Mouse (Mus musculus): ENCODE data around the gene Prss48. TPM values are rescaled to one million over a fixed set of nuclear protein-coding genes. Genes with fewer than 3 reads are reported as not detected.

The Prss48 gene
- total and polyA plus RNA-seq, 3 experiments = not detected

- H3K36me3 ChIP-seq (replicated peaks in 1 of 2; ENCODE audit: control insufficient read depth in 1 of 2, insufficient read depth in 1 of 2, low read length in 1 of 2) = no peaks in the 10 kb centered on the region
- in situ Hi-C loops (cut with MboI; ENCODE audit: low pct_ligation_motif_present, low pct_unique_long_range_greater_than_20kb, low sequenced_read_pairs) = no loop called here
- no peak overlapping the region for H3K4me2 ChIP-seq (ENCODE audit: insufficient read depth, low read depth, poor library complexity, severe bottlenecking)
- H3K27ac ChIP-seq (ENCODE audit: insufficient read depth, low read depth) = no peak overlapping the region
- H3K9ac ChIP-seq (ENCODE audit: insufficient read depth, low read depth) = no peak overlapping the region
- peaks cover 4 to 14% of the 10 kb centered on the region in 2 experiments for H3K4me1 ChIP-seq (ENCODE audit: control insufficient read depth in 1 of 2, insufficient read depth in 2 of 2)
- no peaks in the 10 kb centered on the region for H3K79me2 ChIP-seq (replicated peaks; ENCODE audit: control insufficient read depth, extremely low read depth, insufficient read depth, poor library complexity, severe bottlenecking)
- TF ChIP-seq SIN3A (IDR thresholded peaks at IDR 0.05; ENCODE audit: low read length) (no peak), MXI1 (IDR thresholded peaks at IDR 0.05; ENCODE audit: low read depth, low read length) (no peak), BHLHE40 (IDR thresholded peaks at IDR 0.05; ENCODE audit: low read depth, low read length) (no peak), MAFK (IDR thresholded peaks at IDR 0.05; ENCODE audit: insufficient replicate concordance, low read length) (no peak), NRF1 (IDR thresholded peaks at IDR 0.05; ENCODE audit: low read depth, low read length) (no peak), MYC (IDR thresholded peaks at IDR 0.05; ENCODE audit: low read depth, low read length) (no peak), JUND (conservative IDR thresholded peaks at IDR 0.05; ENCODE audit: low read depth, low read length) (no peak), TCF12 (IDR thresholded peaks at IDR 0.05; ENCODE audit: low read depth, low read length) (no peak), POLR2A (IDR thresholded peaks at IDR 0.05; ENCODE audit: low read depth, low read length) (no peak), MAZ (IDR thresholded peaks at IDR 0.05; ENCODE audit: low read depth, low read length) (no peak), EP300 (IDR thresholded peaks at IDR 0.05; ENCODE audit: low read length) (no peak), TBP (conservative IDR thresholded peaks at IDR 0.05; ENCODE audit: low read depth, low read length) (no peak), CHD1 (IDR thresholded peaks at IDR 0.05; ENCODE audit: low read depth, low read length) (no peak), HCFC1 (IDR thresholded peaks at IDR 0.05; ENCODE audit: low read depth, low read length) (no peak)
- H3K9me3 ChIP-seq (replicated peaks; ENCODE audit: low read length) = no peaks in the 10 kb centered on the region
- no peak overlapping the region for H3K4me3 ChIP-seq (replicated peaks in 1 of 3; ENCODE audit: low read depth in 2 of 3, low read length in 2 of 3, poor library complexity in 1 of 3)
- dilution Hi-C loops (cut with MboI; ENCODE audit: extremely low pct_ligation_motif_present, extremely low pct_unique_long_range_greater_than_20kb, low sequenced_read_pairs) = no loop called here
- DNase-seq (ENCODE audit: extremely low read depth) = no peak
- H3K27me3 ChIP-seq (replicated peaks) = no peaks in the 10 kb centered on the region
Measured at GRCm38 (mm10) chr3:85994645-85995044, 7.6 kb downstream of the Prss48 start.

GRCm38 (mm10) chr3:85993744-85994143 is 8.5 kb downstream of the Prss48 start:
- Histone ChIP-seq H3K4me2 (ENCODE audit: insufficient read depth, low read depth, poor library complexity, severe bottlenecking) (no peak overlapping the region), H3K9ac (ENCODE audit: insufficient read depth, low read depth) (no peak overlapping the region), H3K27ac (ENCODE audit: insufficient read depth, low read depth) (no peak overlapping the region), H3K4me3 (replicated peaks in 1 of 3; ENCODE audit: low read depth in 2 of 3, low read length in 2 of 3, poor library complexity in 1 of 3) (no peak overlapping the region), H3K27me3 (replicated peaks) (no peaks in the 10 kb centered on the region), H3K4me1 (ENCODE audit: control insufficient read depth in 1 of 2, insufficient read depth in 2 of 2) (peaks cover 4 to 14% of the 10 kb centered on the region in 2 experiments), H3K36me3 (replicated peaks in 1 of 2; ENCODE audit: control insufficient read depth in 1 of 2, insufficient read depth in 1 of 2, low read length in 1 of 2) (no peaks in the 10 kb centered on the region), H3K79me2 (replicated peaks; ENCODE audit: control insufficient read depth, extremely low read depth, insufficient read depth, poor library complexity, severe bottlenecking) (no peaks in the 10 kb centered on the region), H3K9me3 (replicated peaks; ENCODE audit: low read length) (no peaks in the 10 kb centered on the region)
- dilution Hi-C loops (cut with MboI; ENCODE audit: extremely low pct_ligation_motif_present, extremely low pct_unique_long_range_greater_than_20kb, low sequenced_read_pairs) (no loop called here), in situ Hi-C loops (cut with MboI; ENCODE audit: low pct_ligation_motif_present, low pct_unique_long_range_greater_than_20kb, low sequenced_read_pairs) (no loop called here)
- DNase-seq (ENCODE audit: extremely low read depth) = no peak
- TF ChIP-seq GABPA (IDR thresholded peaks at IDR 0.05; ENCODE audit: insufficient replicate concordance, low read depth, low read length) (no peak), ZC3H11A (IDR thresholded peaks at IDR 0.05; ENCODE audit: low read depth, low read length) (no peak), MAFK (IDR thresholded peaks at IDR 0.05; ENCODE audit: insufficient replicate concordance, low read length) (no peak), E2F4 (IDR thresholded peaks at IDR 0.05; ENCODE audit: insufficient replicate concordance, low read depth, low read length) (no peak), NRF1 (IDR thresholded peaks at IDR 0.05; ENCODE audit: low read depth, low read length) (no peak), TBP (conservative IDR thresholded peaks at IDR 0.05; ENCODE audit: low read depth, low read length) (no peak), SIN3A (IDR thresholded peaks at IDR 0.05; ENCODE audit: low read length) (no peak), MYC (IDR thresholded peaks at IDR 0.05; ENCODE audit: low read depth, low read length) (no peak), MAX (IDR thresholded peaks at IDR 0.05; ENCODE audit: low read length) (no peak), ZMIZ1 (IDR thresholded peaks at IDR 0.05; ENCODE audit: low read depth, low read length) (no peak), USF1 (IDR thresholded peaks at IDR 0.05; ENCODE audit: low read depth, low read length) (no peak)
